Comparison of ENCODE assay signal across 8 mouse cellular contexts in the genomic region with DNA sequence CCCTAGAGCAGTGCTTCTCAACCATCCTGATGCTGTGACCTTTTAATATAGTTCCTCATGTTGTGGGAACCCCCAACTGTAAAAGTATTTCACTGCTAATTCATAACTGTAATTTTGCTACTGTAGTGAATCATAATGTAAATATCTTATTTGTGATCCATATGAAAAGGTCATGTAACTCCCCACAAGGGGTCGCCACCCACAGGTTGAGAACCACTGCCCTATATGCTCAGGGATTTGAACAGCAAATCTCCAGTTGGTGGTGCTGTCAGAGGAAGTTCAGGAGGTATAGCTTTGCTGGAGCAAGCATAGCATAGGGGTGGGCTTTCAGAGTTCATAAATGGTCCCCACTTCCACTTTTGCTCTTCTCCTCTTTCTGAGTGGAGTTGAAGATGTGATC.
DNase-seq lines count a peak whose midpoint lies in the region; ATAC-seq and TF ChIP-seq lines count a peak whose summit lies in the region.
"Not testable (repeated sequence)": the region's sequence is repeated elsewhere in the genome, so short reads cannot be mapped to it uniquely, and the experiment has no call there.

No protein-coding gene starts in this region.

- TF ChIP-seq CTCF in kidney, adult 2 months (conservative IDR thresholded peaks at IDR 0.05; ENCODE audit: insufficient read depth, insufficient read length, low read depth, low read length) = 0 out of 2 replicates have a peak, but pooled peaks have one; percentile 6

- not testable (repeated sequence) for H3K27ac ChIP-seq in kidney, adult 2 months (ENCODE audit: insufficient read depth, low read depth, low read length); liver, embryonic 13.5 days; midbrain, embryonic 14.5 days (replicated peaks; ENCODE audit: low read depth, low read length)

- not testable (repeated sequence) for H3K9me3 ChIP-seq in liver, embryonic 13.5 days (replicated peaks); midbrain, embryonic 14.5 days (ENCODE audit: control insufficient read depth, low read length)

- not testable (repeated sequence) for H3K4me3 ChIP-seq in kidney, adult 2 months (ENCODE audit: insufficient read depth, low read depth, low read length); liver, embryonic 13.5 days (replicated peaks); midbrain, embryonic 14.5 days (replicated peaks; ENCODE audit: low read depth, low read length)

- peak; percentile 44 to 54 for DNase-seq in B cell, adult 2 months
- DNase-seq in NIH3T3 (ENCODE audit: low read depth) = peak; percentile 22
- peak; percentile 7 for DNase-seq in embryo, embryonic 10 days (ENCODE audit: low spot score)
- DNase-seq in kidney, adult 2 months = not testable (repeated sequence)
- DNase-seq in liver, embryonic 13.5 days = peak; percentile 3
- DNase-seq in midbrain, embryonic 14.5 days = peak; percentile 0
- peak; percentile 62 for DNase-seq in splenic B cell, adult 2 months (ENCODE audit: low read depth, low spot score)
- DNase-seq in thymus, postnatal 25 days = peak; percentile 44

- H3K36me3 ChIP-seq in kidney, adult 2 months (ENCODE audit: control insufficient read depth, insufficient read depth, low read length); liver, embryonic 13.5 days; midbrain, embryonic 14.5 days (ENCODE audit: control insufficient read depth, insufficient read depth, low read length); splenic B cell, adult 2 months (ENCODE audit: control insufficient read depth, insufficient read depth, low read length, poor library complexity, severe bottlenecking): not testable (repeated sequence)

- not testable (repeated sequence) for H3K4me2 ChIP-seq in liver, embryonic 13.5 days; midbrain, embryonic 14.5 days (ENCODE audit: low read length)

- not testable (repeated sequence) for TF ChIP-seq POLR2A in kidney, adult 2 months (IDR thresholded peaks at IDR 0.05; ENCODE audit: low read depth, low read length)

- not testable (repeated sequence) for H3K27me3 ChIP-seq in kidney, adult 2 months (replicated peaks; ENCODE audit: control insufficient read depth, insufficient read depth, low read length); liver, embryonic 13.5 days; midbrain, embryonic 14.5 days (ENCODE audit: control insufficient read depth, insufficient read depth, low read length); splenic B cell, adult 2 months (ENCODE audit: control insufficient read depth, insufficient read depth, low read length, poor library complexity, severe bottlenecking)

- H3K9ac ChIP-seq in liver, embryonic 13.5 days; midbrain, embryonic 14.5 days (replicated peaks; ENCODE audit: low read length): not testable (repeated sequence)

- not testable (repeated sequence) for H3K4me1 ChIP-seq in kidney, adult 2 months (ENCODE audit: control insufficient read depth, insufficient read depth, low read length); liver, embryonic 13.5 days (replicated peaks); midbrain, embryonic 14.5 days (ENCODE audit: control insufficient read depth, insufficient read depth, low read length)

- WGBS in kidney, adult 2 months = 38% methylated on average over 1 of the region's 1 CpGs
- WGBS in liver, embryonic 13.5 days (ENCODE audit: insufficient replicate concordance) = 11% methylated on average over 1 of the region's 1 CpGs
- 23% methylated on average over 1 of the region's 1 CpGs for WGBS in midbrain, embryonic 14.5 days

- ATAC-seq in liver, embryonic 13.5 days (ENCODE audit: low read depth); midbrain, embryonic 14.5 days (ENCODE audit: low FRiP score, low TSS enrichment): not testable (repeated sequence)
